Mouse (Mus musculus): ENCODE results near the gene Krt7.

The Krt7 gene

GRCm38 (mm10) chr15:101410775-101411174 is at the start of gene Krt7:
Gene Krt7 (plus strand): TSS chr15:101411043.
- no peak for DNase-seq (ENCODE audit: inconsistent age in 2 of 2, low spot score in 1 of 2)

- no peak for DNase-seq (ENCODE audit: inconsistent age in 2 of 2, low spot score in 1 of 2)
Measured at GRCm38 (mm10) chr15:101362393-101363010, 48.3 kb upstream of the Krt7 start.

GRCm38 (mm10) chr15:101363933-101364332 is 46.9 kb upstream of the Krt7 start:
- no peak for DNase-seq (ENCODE audit: inconsistent age in 2 of 2, low spot score in 1 of 2)

- DNase-seq (ENCODE audit: inconsistent age in 2 of 2, low spot score in 1 of 2), result no peak
Measured at GRCm38 (mm10) chr15:101364425-101364824, 46.4 kb upstream of the Krt7 start.

GRCm38 (mm10) chr15:101364891-101365671 is 45.8 kb upstream of the Krt7 start:
- no peak for DNase-seq (ENCODE audit: inconsistent age in 2 of 2, low spot score in 1 of 2)

GRCm38 (mm10) chr15:101365721-101366120 is 45.1 kb upstream of the Krt7 start:
- no peak for DNase-seq (ENCODE audit: inconsistent age in 2 of 2, low spot score in 1 of 2)

GRCm38 (mm10) chr15:101366482-101366881 is 44.4 kb upstream of the Krt7 start:
- DNase-seq (ENCODE audit: inconsistent age in 2 of 2, low spot score in 1 of 2), result no peak

GRCm38 (mm10) chr15:101366926-101367325 is 43.9 kb upstream of the Krt7 start:
- DNase-seq (ENCODE audit: inconsistent age in 2 of 2, low spot score in 1 of 2), result no peak

- DNase-seq (ENCODE audit: inconsistent age in 2 of 2, low spot score in 1 of 2), result no peak
Measured at GRCm38 (mm10) chr15:101367497-101367896, 43.3 kb upstream of the Krt7 start.

GRCm38 (mm10) chr15:101368015-101368414 is 42.8 kb upstream of the Krt7 start:
- no peak for DNase-seq (ENCODE audit: inconsistent age in 2 of 2, low spot score in 1 of 2)

GRCm38 (mm10) chr15:101368502-101369381 is 42.1 kb upstream of the Krt7 start:
- DNase-seq (ENCODE audit: inconsistent age in 2 of 2, low spot score in 1 of 2), result no peak

- peak; percentile 61 to 85 for DNase-seq (ENCODE audit: inconsistent age in 2 of 2, low spot score in 1 of 2)
Measured at GRCm38 (mm10) chr15:101369382-101370100, 41.3 kb upstream of the Krt7 start.

- DNase-seq (ENCODE audit: inconsistent age in 2 of 2, low spot score in 1 of 2), result peak; percentile 91 to 97
Measured at GRCm38 (mm10) chr15:101370101-101370911, 40.5 kb upstream of the Krt7 start, which contains the start of gene Krt80. Gene Krt80 (minus strand): TSS chr15:101370162.

GRCm38 (mm10) chr15:101371141-101371985 is 39.5 kb upstream of the Krt7 start:
- DNase-seq (ENCODE audit: inconsistent age in 2 of 2, low spot score in 1 of 2), result peak in 1 of 2 experiments; percentile 56

- peak in 1 of 2 experiments; percentile 74 for DNase-seq (ENCODE audit: inconsistent age in 2 of 2, low spot score in 1 of 2)
Measured at GRCm38 (mm10) chr15:101372131-101372977, 38.5 kb upstream of the Krt7 start.

GRCm38 (mm10) chr15:101373286-101373898 is 37.5 kb upstream of the Krt7 start:
- peak in 1 of 2 experiments; percentile 36 for DNase-seq (ENCODE audit: inconsistent age in 2 of 2, low spot score in 1 of 2)

GRCm38 (mm10) chr15:101374879-101375278 is 36.0 kb upstream of the Krt7 start:
- DNase-seq (ENCODE audit: inconsistent age in 2 of 2, low spot score in 1 of 2), result peak; percentile 62 to 85

All from adrenal gland, adult (tissue).